Mouse (Mus musculus) forebrain, embryonic 16.5 days (tissue): ENCODE data around the gene Kcnip3. TPM values are rescaled to one million over a fixed set of nuclear protein-coding genes. Genes with fewer than 3 reads are reported as not detected.

Source experiments
- ATAC-seq: fragments of 200-750 bp; cut with Nextera tagmentation; 2 replicates; pipeline ENCODE4 v1.8.0; 2017; ENCODE audit warnings: mild to moderate bottlenecking, moderate library complexity
- H3K27ac ChIP-seq: fragments of 300-500 bp; sonication (generic); 2 replicates; pipeline ENCODE4 v1.5.1; 2014; ENCODE audit warnings: low read length, control low read depth
- H3K27me3 ChIP-seq: fragments of 300-500 bp; sonication (generic); replicated peaks from 2 replicates; pipeline ENCODE4 v1.6.1; 2014; ENCODE audit warnings: low read length; ENCODE audit not compliant: control insufficient read depth, insufficient read depth
- H3K36me3 ChIP-seq: fragments of 300-500 bp; sonication (generic); 2 replicates; pipeline ENCODE4 v1.6.1; 2014; ENCODE audit not compliant: control insufficient read depth, insufficient read depth
- H3K4me1 ChIP-seq: fragments of 300-500 bp; sonication (generic); replicated peaks from 2 replicates; pipeline ENCODE4 v1.6.1; 2014; ENCODE audit warnings: low read length; ENCODE audit not compliant: control insufficient read depth, insufficient read depth
- H3K4me2 ChIP-seq: fragments of 300-500 bp; sonication (generic); 2 replicates; pipeline ENCODE4 v1.6.1; 2014; ENCODE audit warnings: mild to moderate bottlenecking, low read length, control low read depth
- H3K4me3 ChIP-seq: fragments of 300-500 bp; sonication (generic); replicated peaks from 2 replicates; pipeline ENCODE4 v1.5.1; 2014; ENCODE audit warnings: mild to moderate bottlenecking, low read length, control low read depth
- H3K9ac ChIP-seq: fragments of 300-500 bp; sonication (generic); replicated peaks from 2 replicates; pipeline ENCODE4 v1.6.1; 2014; ENCODE audit warnings: low read depth, low read length, control low read depth
- H3K9me3 ChIP-seq: fragments of 300-500 bp; sonication (generic); 2 replicates; pipeline ENCODE4 v1.6.1; 2016; ENCODE audit warnings: low read length; ENCODE audit not compliant: control insufficient read depth
- WGBS: fragments of 180-500 bp; shearing (Covaris S2); extraction: QIAGEN DNeasy Blood & Tissue Kit; methylation state at CpG from one replicate; pipeline ENCODE4 v1.1.7; 2014; 5-methylcytosine and 5-hydroxymethylcytosine counted together
- polyA plus RNA-seq: library from polyadenylated mRNA; unstranded; fragments of >200 nt; fragmentation: Nextera tagmentation; extraction: Ambion mirVana; gene quantifications from 2 replicates; pipeline ENCODE4 v1.2.1, GENCODE M21; 2015

Gene Kcnip3
- polyA plus RNA-seq, 1 experiment from 2014 or later: 9.9 TPM

- Histone ChIP-seq H3K4me1 (peaks cover 21% of the 10 kb centered on the region), H3K4me3 (no peak overlapping the region), H3K27me3 (no peaks in the 10 kb centered on the region), H3K9me3 (no peaks in the 10 kb centered on the region), H3K27ac (no peak overlapping the region), H3K4me2 (no peak overlapping the region), H3K36me3 (peaks cover 6% of the 10 kb centered on the region), H3K9ac (no peak overlapping the region)
- no peak for ATAC-seq
- WGBS: 86% methylated on average over 6 of the region's 6 CpGs
Observed at GRCm38 (mm10) chr2:127506131-127506632, 15.7 kb downstream of the Kcnip3 start.

GRCm38 (mm10) chr2:127505196-127505595, 16.7 kb downstream of the Kcnip3 start:
- Histone ChIP-seq H3K9me3 (no peaks in the 10 kb centered on the region), H3K36me3 (peaks cover 5% of the 10 kb centered on the region), H3K27me3 (no peaks in the 10 kb centered on the region), H3K27ac (no peak overlapping the region), H3K4me2 (no peak overlapping the region), H3K9ac (no peak overlapping the region), H3K4me1 (peaks cover 27% of the 10 kb centered on the region), H3K4me3 (no peak overlapping the region)
- 73% methylated on average over 4 of the region's 4 CpGs for WGBS
- ATAC-seq: no peak

GRCm38 (mm10) chr2:127503751-127504549, 17.9 kb downstream of the Kcnip3 start:
- H3K9ac ChIP-seq: no peak overlapping the region
- no peaks in the 10 kb centered on the region for H3K27me3 ChIP-seq
- H3K9me3 ChIP-seq: no peaks in the 10 kb centered on the region
- H3K27ac ChIP-seq: peak overlapping the region; percentile 49
- no peak overlapping the region for H3K4me2 ChIP-seq
- H3K4me1 ChIP-seq: peaks cover 29% of the 10 kb centered on the region
- WGBS: 26% methylated on average over 8 of the region's 8 CpGs
- peak; percentile 61 for ATAC-seq
- H3K4me3 ChIP-seq: no peak overlapping the region
- no peaks in the 10 kb centered on the region for H3K36me3 ChIP-seq

GRCm38 (mm10) chr2:127501061-127501460, 20.8 kb downstream of the Kcnip3 start:
- no peak overlapping the region for H3K9ac ChIP-seq
- H3K36me3 ChIP-seq: no peaks in the 10 kb centered on the region
- H3K27me3 ChIP-seq: no peaks in the 10 kb centered on the region
- H3K4me1 ChIP-seq: peaks cover 27% of the 10 kb centered on the region
- WGBS: 45% methylated on average over 7 of the region's 7 CpGs
- no peaks in the 10 kb centered on the region for H3K9me3 ChIP-seq
- ATAC-seq: peak; percentile 53
- no peak overlapping the region for H3K27ac ChIP-seq
- no peak overlapping the region for H3K4me3 ChIP-seq
- no peak overlapping the region for H3K4me2 ChIP-seq

- no peaks in the 10 kb centered on the region for H3K9me3 ChIP-seq
- no peaks in the 10 kb centered on the region for H3K27me3 ChIP-seq
- no peak overlapping the region for H3K27ac ChIP-seq
- H3K4me3 ChIP-seq: no peak overlapping the region
- H3K4me1 ChIP-seq: peaks cover 17% of the 10 kb centered on the region; the same call in 1 of the 2 replicates
- no peak for ATAC-seq
- no peak overlapping the region for H3K4me2 ChIP-seq
- 80% methylated on average over 8 of the region's 8 CpGs for WGBS
- H3K36me3 ChIP-seq: no peaks in the 10 kb centered on the region
- no peak overlapping the region for H3K9ac ChIP-seq
Observed at GRCm38 (mm10) chr2:127498750-127499149, 23.1 kb downstream of the Kcnip3 start.

- no peak for ATAC-seq
- Histone ChIP-seq H3K27me3 (no peaks in the 10 kb centered on the region), H3K4me3 (no peak overlapping the region), H3K9ac (no peak overlapping the region), H3K4me2 (no peak overlapping the region), H3K27ac (no peak overlapping the region), H3K36me3 (no peaks in the 10 kb centered on the region), H3K9me3 (no peaks in the 10 kb centered on the region), H3K4me1 (peaks cover 11% of the 10 kb centered on the region; the same call in 1 of the 2 replicates)
- WGBS: 62% methylated on average over 1 of the region's 1 CpGs
Observed at GRCm38 (mm10) chr2:127496321-127496720, 25.6 kb downstream of the Kcnip3 start.

GRCm38 (mm10) chr2:127484476-127485170, 37.3 kb downstream of the Kcnip3 start:
- Histone ChIP-seq H3K9ac (no peak overlapping the region), H3K4me3 (peak overlapping the region; percentile 19), H3K4me1 (peaks cover 35% of the 10 kb centered on the region), H3K27me3 (peaks cover 53% of the 10 kb centered on the region), H3K27ac (no peak overlapping the region), H3K36me3 (no peaks in the 10 kb centered on the region), H3K9me3 (no peaks in the 10 kb centered on the region), H3K4me2 (peak overlapping the region; percentile 45)
- 9% methylated on average over 19 of the region's 19 CpGs for WGBS
- ATAC-seq: peak; percentile 59

GRCm38 (mm10) chr2:127483001-127483400, 38.9 kb downstream of the Kcnip3 start:
- Histone ChIP-seq H3K4me3 (peak overlapping the region; percentile 39), H3K4me1 (peaks cover 35% of the 10 kb centered on the region), H3K9me3 (no peaks in the 10 kb centered on the region), H3K27ac (no peak overlapping the region), H3K27me3 (peaks cover 53% of the 10 kb centered on the region), H3K36me3 (no peaks in the 10 kb centered on the region), H3K4me2 (peak overlapping the region; percentile 59), H3K9ac (no peak overlapping the region)
- WGBS: under 1% methylated on average over 14 of the region's 21 CpGs
- ATAC-seq: peak; percentile 63

- Histone ChIP-seq H3K4me1 (peaks cover 35% of the 10 kb centered on the region), H3K9ac (peak overlapping the region; percentile 32; the same call in 1 of the 2 replicates), H3K4me2 (peak overlapping the region; percentile 59), H3K27me3 (peaks cover 53% of the 10 kb centered on the region), H3K9me3 (no peaks in the 10 kb centered on the region), H3K36me3 (no peaks in the 10 kb centered on the region), H3K4me3 (peak overlapping the region; percentile 39), H3K27ac (no peak overlapping the region)
- peak; percentile 56 for ATAC-seq
- WGBS: under 1% methylated on average over 21 of the region's 21 CpGs
Observed at GRCm38 (mm10) chr2:127482533-127482911, 39.4 kb downstream of the Kcnip3 start.
